In the genomic region with DNA sequence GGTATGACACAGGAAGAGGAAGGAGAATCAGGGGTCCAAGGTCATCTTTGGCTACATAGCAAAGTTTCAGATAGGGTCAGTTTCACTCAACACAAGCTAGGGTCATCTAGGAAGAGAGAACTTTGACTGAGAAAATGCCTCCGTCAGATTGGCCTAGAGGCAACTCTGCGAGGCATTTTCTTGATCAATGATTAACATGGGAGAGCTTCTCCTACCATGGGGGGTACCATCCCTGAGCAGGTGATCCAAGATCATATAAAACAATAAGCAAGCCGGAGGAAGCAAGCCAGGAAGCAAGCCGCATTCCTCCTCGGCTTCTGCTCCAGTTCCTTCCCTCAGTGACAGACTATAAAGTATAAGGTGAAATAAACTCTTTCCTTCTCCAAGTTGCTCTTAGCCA, we compare ENCODE assay signal across 18 mouse cellular contexts.
DNase-seq lines count a peak whose midpoint lies in the region; ATAC-seq lines count a peak whose summit lies in the region.
"Had no signal": no experiment of that assay in that cellular context is flagged by ENCODE, and none has a peak within 500 bp of the region (broad histone marks: within the 10 kb centered on the region; RNA-seq: fewer than 3 reads in every experiment).

No protein-coding gene starts in this region.

- no peaks in the 10 kb centered on the region for H3K9me3 ChIP-seq in kidney, embryonic 14.5 days (ENCODE audit: control insufficient read depth, low read length)
- H3K9me3 ChIP-seq in intestine, embryonic 16.5 days (ENCODE audit: control insufficient read depth, low read length), result no peaks in the 10 kb centered on the region
- H3K9me3 ChIP-seq: embryonic facial prominence, embryonic 13.5 days; forebrain, embryonic 12.5 days; hindbrain, embryonic 12.5 days had no signal

- no peaks in the 10 kb centered on the region for H3K27me3 ChIP-seq in kidney, embryonic 14.5 days (ENCODE audit: control insufficient read depth, insufficient read depth, low read length)
- no peaks in the 10 kb centered on the region for H3K27me3 ChIP-seq in intestine, embryonic 16.5 days (replicated peaks; ENCODE audit: control insufficient read depth, insufficient read depth, low read length)
- H3K27me3 ChIP-seq: forebrain, embryonic 12.5 days had no signal

- 59% methylated on average over 5 of the region's 5 CpGs for WGBS in kidney, embryonic 14.5 days
- WGBS in intestine, embryonic 16.5 days, result 57% methylated on average over 5 of the region's 5 CpGs

- H3K4me3 ChIP-seq in kidney, embryonic 14.5 days (ENCODE audit: low read length), result no peak overlapping the region
- H3K4me3 ChIP-seq in intestine, embryonic 16.5 days (ENCODE audit: low read length), result no peak overlapping the region
- H3K4me3 ChIP-seq: embryonic facial prominence, embryonic 13.5 days; forebrain, embryonic 12.5 days; hindbrain, embryonic 12.5 days had no signal

- DNase-seq in kidney, adult 18-20 months, result peak; percentile 45
- DNase-seq in kidney, postnatal 10 days, result peak; percentile 19
- no peak for DNase-seq in heart, adult 18-20 months
- DNase-seq in adrenal gland, postnatal 25 days, result no peak
- no peak for DNase-seq in embryo, embryonic 11 days
- DNase-seq: adrenal gland, postnatal 10 days; cerebellum, adult 11-12 months; cerebellum, adult 9-10 months; cerebellum, postnatal 25 days; gastrocnemius, postnatal 10 days; heart, postnatal 10 days; heart, postnatal 4 days had no signal

- ATAC-seq in kidney, embryonic 14.5 days (ENCODE audit: low FRiP score, low TSS enrichment), result no peak
- ATAC-seq in intestine, embryonic 16.5 days, result peak; percentile 73
- ATAC-seq: forebrain, embryonic 16.5 days had no signal

- no peak overlapping the region for H3K4me2 ChIP-seq in kidney, embryonic 14.5 days (replicated peaks; ENCODE audit: low read depth, low read length)
- H3K4me2 ChIP-seq in intestine, embryonic 16.5 days (ENCODE audit: low read depth, low read length), result no peak overlapping the region
- H3K4me2 ChIP-seq: embryonic facial prominence, embryonic 13.5 days; forebrain, embryonic 12.5 days; hindbrain, embryonic 12.5 days had no signal

- H3K27ac ChIP-seq in kidney, embryonic 14.5 days (ENCODE audit: low read depth, low read length), result no peak overlapping the region
- no peak overlapping the region for H3K27ac ChIP-seq in intestine, embryonic 16.5 days (ENCODE audit: low read length)
- H3K27ac ChIP-seq: embryonic facial prominence, embryonic 13.5 days; forebrain, embryonic 12.5 days; hindbrain, embryonic 12.5 days had no signal

- no peak overlapping the region for H3K9ac ChIP-seq in kidney, embryonic 14.5 days (ENCODE audit: low read depth, low read length)
- no peak overlapping the region for H3K9ac ChIP-seq in intestine, embryonic 16.5 days (ENCODE audit: low read depth, low read length)
- H3K9ac ChIP-seq: embryonic facial prominence, embryonic 13.5 days; forebrain, embryonic 12.5 days; hindbrain, embryonic 12.5 days had no signal

- H3K4me1 ChIP-seq in kidney, embryonic 14.5 days (ENCODE audit: control insufficient read depth, insufficient read depth, low read length), result 0 out of 2 replicates have a peak, but pooled peaks cover 5% of the 10 kb centered on the region
- peaks cover 3% of the 10 kb centered on the region; the same call in 1 of the 2 replicates for H3K4me1 ChIP-seq in intestine, embryonic 16.5 days (ENCODE audit: control insufficient read depth, insufficient read depth, low read length)

- H3K36me3 ChIP-seq in kidney, embryonic 14.5 days (ENCODE audit: control insufficient read depth, insufficient read depth, low read length), result no peaks in the 10 kb centered on the region
- no peaks in the 10 kb centered on the region for H3K36me3 ChIP-seq in intestine, embryonic 16.5 days (ENCODE audit: control insufficient read depth, insufficient read depth, low read length)
- H3K36me3 ChIP-seq: embryonic facial prominence, embryonic 13.5 days; forebrain, embryonic 12.5 days; hindbrain, embryonic 12.5 days had no signal

Comparison
In these comparisons a context has a peak if more than half of its experiments do, and no peak if none do; other contexts are left out.
1. DNase-seq: peak in kidney, adult 18-20 months (single experiment) and kidney, postnatal 10 days (single experiment); none in heart, adult 18-20 months (0 of 2), adrenal gland, postnatal 25 days (single experiment) and embryo, embryonic 11 days (single experiment).